Mouse (Mus musculus): ENCODE results near the gene Cox14.

Cox14 gene

DNA sequence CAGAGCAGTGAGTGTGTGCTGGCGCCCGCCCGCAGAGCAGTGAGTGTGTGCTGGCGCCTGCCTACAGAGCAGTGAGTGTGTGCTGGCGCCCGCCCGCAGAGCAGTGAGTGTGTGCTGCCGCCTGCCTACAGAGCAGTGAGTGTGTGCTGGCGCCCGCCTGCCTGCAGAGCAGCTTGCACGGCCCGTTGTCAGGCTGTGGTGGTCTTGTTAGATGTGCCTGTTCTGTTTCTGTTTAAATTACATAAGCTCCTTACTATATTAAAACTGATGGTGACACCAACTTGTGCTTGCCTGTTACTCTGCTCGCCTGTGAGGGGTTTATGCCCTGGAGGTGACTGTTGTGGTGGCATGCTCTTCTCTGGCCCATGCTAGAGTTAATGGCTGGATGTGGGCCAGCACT lies 17.2 kb upstream of the Cox14 start:
- DNase-seq (ENCODE audit: low spot score in 2 of 2) = no peak

DNA sequence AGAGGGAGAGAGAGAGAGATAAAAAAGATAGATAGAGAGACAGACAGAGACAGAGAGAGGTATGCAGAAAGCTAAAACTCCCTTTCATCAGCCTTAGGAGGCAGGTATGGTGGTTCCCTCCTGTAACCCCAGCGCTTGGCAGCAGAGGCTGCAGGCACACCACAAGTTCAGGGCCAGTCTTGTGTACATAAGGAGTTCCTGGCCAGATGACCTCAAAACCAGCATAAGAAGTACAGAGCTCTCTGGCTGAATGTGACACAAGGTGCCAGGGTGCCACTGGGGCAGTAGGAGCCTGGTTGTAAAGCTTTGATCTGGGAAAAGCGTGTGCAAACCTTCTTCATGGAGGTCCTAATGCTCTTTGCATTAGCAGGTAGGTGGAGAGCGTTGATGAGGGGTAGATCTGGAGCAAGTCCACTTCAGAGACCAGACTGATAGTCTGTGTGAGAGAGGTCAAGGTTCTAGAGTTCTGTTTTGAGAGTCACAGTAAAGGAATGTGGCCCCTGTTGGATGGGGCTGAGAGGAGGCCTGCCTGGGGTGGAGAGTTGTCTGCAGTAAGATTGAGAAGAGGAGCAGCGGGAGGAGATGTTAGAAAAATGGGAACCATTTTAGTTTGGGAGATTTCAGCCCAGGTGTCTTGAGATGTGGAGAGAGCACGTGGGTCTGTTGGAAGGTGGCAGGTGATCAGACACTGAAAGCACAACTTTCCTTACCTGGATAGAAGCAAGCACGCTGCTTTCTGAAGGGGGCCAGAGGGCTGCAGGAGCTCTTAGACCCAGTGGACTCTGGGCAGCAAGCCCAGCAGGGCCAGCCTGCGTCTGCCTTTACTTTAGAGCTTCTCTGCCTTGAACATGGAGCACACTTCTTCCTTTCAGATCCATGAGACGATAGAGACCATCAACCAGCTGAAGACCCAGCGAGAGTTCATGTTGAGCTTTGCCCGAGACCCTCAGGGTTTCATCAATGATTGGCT lies 14.9 kb upstream of the Cox14 start:
- DNase-seq (ENCODE audit: low spot score in 2 of 2) = no peak

DNA sequence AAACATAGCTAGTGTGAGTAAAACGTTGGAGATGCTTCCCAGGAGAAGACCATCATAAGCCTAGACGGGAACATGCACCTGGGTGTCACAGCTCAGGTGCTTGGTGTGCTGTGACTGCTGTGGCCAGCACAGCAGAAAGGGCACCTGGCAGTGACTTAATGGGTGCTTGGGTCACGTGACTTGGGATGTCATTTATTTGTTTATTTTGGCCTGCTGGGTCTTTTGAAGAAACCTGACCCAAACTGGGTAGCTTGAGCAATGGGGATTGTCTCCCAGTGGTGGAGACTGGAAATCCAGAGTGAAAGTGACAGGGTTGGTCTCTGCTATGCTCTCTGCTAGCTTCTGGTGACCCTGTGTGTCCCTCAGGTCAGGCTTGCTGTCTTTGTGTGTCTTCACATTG lies 13.9 kb upstream of the Cox14 start:
- no peak for DNase-seq (ENCODE audit: low spot score in 2 of 2)

DNA sequence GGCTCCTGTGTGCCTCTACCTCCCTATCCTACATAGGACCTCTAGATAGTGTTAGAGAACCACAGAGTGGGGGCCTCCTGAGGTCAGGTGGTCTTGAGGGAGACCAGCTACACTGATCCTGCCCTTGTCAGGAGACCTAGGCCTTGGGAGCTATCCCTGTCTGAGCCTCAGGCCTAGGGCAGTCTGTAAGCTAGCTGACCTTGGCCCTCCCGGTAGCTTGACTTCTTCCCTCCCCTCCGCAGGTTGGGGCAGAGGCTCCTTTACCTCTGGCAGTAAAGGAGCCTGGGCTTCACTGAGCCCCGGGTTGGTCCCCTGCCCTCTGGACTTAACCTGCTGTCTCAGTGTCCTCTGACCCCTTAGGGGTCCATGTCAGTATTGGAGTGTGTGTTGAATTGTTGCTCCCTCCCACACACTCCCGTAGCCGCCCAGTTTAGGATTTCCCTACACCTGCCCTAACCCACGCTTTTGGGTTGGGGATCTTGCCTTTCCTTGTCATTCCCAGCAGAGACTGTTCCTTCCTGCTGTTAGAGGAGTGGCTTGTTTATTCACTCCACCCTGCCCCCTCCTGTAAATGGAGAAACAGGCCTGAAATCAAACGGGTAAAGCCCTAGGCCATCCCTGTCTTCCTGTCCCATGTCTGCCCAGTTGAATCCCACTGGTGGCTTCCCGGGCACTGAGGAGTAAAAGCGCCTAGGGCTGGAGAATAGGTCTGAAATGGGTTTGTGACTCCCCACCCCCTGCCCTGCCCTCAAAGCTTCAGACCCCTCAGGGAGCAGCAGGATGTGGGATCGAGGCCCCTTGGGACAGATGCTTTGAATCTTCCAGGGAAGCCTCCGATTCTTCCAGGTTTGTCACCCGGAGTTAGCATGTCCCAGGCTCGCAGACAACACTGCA lies 12.5 kb upstream of the Cox14 start:
- DNase-seq (ENCODE audit: low spot score in 2 of 2) = peak in 1 of 2 experiments; percentile 3

DNA sequence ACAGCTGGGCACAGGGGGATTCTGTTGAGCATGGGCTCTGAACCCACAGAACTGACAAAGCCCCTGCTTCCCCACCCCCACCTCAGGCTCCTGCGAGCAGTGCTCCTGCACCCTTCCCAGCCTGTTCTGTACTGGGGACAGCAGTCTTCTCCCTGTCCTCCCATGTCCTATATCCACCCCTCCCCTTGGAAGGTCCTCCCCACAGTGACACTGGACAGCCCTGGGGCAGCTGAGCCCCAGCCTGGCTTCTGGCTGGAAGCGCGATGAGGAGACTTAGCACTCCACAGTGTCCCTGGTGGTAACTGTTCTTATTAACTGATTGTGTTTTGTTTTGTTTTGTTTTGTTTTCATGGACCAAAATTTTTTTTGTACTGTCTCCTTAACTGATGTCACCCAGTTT lies 11.8 kb upstream of the Cox14 start:
- DNase-seq (ENCODE audit: low spot score in 2 of 2) = no peak

DNA sequence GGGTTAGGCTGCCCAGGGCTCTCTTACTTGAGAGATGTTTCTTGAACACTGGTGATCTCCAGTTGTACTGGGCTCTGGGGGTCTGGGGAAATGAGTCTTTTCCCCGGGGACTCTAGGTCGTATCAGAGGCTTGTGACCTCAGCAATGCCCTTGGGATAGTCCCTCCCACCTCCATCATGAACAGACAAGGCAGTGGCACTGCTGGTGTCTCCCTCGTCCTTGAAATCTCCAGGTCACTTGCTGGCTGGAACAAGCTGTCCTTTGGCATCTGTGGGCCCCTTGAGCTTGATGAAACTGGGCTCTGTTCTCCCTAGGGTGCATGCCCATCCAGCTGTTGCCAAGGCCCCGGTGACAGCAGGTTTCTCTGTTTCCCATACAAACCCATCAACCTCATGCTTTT lies 11.2 kb upstream of the Cox14 start:
- DNase-seq (ENCODE audit: low spot score in 2 of 2) = peak in 1 of 2 experiments; percentile 24

DNA sequence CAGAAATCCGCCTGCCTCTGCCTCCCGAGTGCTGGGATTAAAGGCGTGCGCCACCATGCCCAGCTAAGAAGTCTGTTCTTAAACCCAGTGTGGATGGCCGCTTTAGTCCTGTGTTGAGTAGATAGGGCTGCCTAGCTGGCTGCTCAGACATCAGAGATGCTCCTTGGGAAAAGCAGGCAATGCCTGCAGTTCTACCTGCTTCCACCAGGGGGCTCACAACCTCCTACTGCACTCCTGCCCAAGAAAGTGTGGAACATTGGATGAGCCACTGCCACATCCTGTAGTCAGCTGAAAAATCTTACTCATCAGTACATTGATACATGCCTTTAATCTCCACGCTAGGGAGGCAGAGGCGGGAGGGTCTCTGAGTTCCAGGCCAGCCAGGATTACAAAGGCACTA lies 10.6 kb upstream of the Cox14 start:
- DNase-seq (ENCODE audit: low spot score in 2 of 2) = peak in 1 of 2 experiments; percentile 94

DNA sequence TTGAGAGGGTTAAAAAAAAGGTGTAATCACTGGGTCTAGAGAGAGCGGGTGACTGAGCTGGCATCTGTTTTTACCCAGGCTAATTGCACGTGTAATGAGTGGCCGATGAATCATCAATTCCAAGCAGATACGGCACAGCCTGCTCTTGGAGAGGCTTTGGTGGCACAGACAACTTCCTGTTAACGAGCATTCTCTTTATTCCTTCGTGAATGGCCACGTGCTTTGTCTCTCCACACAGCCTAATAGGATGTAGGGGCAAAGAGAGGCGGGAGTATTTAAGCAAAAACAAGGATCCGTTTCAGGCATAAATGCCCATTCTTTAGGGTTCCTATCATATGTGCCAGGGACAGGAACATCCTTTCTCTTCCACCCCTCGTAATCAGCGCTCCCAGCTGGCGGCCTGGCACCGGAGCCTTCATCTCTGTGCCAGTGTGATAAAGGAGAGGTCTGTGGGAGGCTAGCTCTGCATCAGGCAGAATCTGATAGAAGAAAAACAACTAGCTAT lies 10.0 kb upstream of the Cox14 start:
- DNase-seq (ENCODE audit: low spot score in 2 of 2) = peak in 1 of 2 experiments; percentile 82

DNA sequence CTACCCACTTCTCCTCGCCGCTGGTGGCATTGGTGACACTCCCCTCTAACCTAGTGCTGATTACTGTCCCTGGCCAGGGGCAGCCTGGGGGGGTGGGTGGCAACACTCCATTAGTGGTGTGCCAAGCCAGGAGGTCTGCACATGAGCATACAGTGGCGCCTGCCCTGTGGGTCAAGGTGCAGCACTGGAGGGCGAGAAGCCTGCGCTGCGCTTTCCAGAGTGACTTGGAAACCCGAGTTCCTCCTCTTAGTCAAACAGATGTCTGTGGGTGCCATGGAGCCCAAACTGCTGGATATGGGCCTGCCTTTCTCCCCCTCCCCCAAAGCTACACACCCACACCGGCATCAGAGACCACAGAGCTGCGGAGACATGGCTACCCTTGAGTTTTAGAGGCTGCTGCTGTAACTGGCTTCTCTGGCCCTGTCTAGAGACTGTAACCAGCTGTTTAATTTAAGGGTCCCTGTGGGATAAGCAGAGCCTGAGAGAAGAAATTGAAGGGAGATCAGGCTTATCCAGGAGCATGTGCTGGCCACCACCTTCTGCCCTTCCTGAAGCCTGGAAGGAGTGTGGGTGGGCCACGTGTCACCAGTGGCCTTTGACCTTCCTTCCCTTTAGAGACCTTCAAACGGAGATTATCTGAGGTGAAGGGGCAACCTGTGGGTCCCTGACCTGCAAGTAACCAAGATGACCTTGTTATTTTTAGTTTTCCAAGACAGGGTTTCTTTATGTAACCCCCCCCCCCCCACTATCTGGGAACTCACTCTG lies 9.3 kb upstream of the Cox14 start:
- peak in 1 of 2 experiments; percentile 60 for DNase-seq (ENCODE audit: low spot score in 2 of 2)

DNA sequence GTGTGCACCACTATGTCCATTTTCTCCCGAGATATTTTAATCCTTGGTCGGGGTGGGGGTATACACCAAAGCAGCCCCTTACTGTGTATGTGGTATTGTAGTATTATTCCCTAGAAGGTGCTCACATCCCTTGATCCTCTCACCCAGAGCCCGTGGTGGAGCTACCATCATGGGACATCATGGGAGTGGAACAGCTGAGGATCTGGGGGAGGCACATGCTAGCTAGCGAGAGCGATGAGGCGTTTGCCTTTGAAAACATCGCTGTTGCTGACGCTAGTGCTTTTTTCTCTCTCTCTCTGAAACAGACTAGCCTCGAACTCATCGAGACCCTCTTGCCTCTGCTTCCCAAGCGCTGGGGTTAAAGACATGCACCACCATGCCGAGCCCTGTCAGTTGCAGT lies 8.6 kb upstream of the Cox14 start:
- no peak for DNase-seq (ENCODE audit: low spot score in 2 of 2)

DNA sequence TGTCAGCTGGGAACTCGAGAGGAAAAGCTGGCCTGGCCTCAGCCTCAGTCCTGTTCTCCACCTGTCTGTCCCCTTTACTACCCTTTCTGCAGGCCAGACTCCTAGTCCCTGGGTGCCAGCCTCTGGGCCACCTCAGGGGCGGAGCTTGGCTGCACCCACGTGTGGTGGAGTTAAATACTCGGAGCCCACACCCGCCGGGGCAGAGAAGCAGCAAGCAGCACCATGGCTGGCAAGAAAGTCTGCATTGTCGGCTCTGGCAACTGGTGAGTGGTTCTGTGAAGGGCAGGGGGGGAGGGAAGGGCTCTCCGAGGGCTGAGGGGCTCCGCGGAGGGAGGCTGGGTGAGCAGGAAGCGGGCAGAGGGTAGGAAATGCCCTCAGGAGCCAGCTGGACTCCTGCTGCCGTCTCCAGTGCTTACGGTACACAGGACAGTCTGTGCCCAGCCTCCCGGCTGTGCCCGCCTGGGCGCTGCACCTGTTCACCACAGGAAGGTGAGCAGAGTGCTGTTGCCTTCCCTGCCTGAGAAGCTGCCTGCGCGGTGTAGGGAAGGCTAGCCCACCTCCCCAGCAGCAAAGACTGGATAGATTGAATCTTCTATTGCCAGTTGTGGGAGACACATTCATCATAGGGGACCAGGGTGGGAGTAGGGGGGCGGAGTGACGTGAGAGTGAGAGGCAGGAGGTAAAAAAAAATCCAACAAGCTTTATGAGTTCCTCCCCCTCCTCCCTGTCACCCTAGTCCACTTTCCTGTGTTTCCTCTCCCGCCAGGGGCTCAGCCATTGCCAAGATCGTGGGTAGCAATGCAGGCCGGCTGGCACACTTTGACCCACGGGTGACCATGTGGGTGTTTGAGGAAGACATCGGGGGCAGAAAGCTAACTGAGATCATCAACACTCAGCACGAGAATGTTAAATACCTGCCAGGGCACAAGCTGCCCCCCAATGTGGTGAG lies 7.8 kb upstream of the Cox14 start, which contains the start of gene Gpd1:
Gpd1 (plus strand) TSS at position 130 of the 949 bp plus-strand sequence.
- DNase-seq (ENCODE audit: low spot score in 2 of 2) = peak in 1 of 2 experiments; percentile 72

DNA sequence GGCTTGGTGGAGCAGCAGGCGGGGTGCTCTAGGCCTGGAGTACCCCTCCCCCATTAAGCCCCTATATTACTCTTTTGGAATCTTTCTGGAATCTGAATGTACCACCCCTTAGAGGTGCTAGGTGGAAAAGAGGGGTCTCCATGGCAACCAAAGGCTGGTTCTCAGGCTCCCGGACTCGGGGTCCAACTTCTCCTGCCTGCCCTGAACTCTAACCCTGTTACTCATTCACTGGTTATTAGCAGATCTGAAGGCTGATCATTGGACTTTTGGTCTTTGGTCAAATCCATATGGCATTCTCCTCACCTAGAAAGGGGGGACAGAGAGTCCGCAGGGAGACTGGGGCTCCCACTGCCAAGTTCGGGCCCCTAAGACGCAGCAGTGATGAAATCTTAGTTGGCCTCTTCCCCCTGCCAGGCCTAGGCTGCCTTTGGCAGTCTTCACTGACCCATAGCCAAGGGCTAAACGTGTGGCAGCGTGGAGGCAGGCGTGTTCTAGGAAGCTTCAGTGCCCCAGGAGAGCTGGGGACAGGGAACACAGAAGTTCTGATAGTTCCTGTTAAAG lies 6.9 kb upstream of the Cox14 start:
- no peak for DNase-seq (ENCODE audit: low spot score in 2 of 2)

DNA sequence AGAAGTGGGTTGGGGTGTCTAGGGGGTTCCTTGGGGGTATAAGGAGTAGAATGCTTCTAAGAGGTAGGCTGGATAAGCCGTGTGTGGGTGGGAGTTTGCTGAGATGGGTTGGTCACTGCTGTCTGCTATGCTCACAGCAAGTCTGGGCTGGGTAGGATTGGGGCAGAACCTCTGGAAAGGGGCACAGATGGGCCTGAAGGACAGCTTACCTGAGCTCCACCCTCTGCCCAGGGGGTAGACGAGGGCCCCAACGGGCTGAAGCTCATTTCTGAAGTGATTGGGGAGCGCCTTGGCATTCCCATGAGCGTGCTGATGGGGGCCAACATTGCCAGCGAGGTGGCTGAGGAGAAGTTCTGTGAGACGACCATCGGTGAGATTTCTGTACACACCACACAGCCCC lies 5.6 kb upstream of the Cox14 start:
- no peak for DNase-seq (ENCODE audit: low spot score in 2 of 2)

DNA sequence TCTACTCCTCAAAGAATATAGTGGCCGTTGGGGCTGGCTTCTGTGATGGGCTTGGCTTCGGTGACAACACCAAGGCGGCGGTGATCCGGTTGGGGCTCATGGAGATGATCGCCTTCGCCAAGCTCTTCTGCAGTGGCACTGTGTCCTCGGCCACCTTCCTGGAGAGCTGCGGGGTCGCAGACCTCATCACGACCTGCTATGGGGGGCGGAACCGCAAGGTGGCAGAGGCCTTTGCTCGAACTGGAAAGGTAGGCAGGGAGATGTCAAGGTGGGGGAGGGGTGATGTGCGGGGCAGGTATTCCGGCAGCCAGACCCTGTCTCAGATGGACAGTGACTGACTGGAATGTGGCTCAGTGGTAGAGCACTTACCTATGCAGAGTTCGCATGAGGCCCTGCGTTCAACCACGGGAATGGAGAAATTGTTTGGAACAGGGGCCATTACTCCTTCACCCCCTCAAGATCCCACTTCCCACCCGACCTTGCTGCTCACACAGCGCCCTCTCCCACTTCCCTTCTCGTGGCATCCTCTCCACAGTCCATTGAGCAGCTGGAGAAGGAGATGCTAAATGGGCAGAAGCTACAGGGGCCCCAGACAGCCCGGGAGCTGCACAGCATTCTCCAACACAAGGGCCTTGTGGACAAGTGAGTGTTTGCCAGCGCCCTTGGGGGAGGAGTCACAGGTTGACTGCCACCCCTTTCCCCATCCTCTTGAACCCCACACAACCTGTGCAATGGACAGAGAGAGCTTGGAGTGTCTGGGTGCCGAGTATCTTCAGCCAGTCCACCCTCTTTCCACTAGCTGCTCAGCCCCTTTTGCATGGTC lies 3.3 kb upstream of the Cox14 start:
- no peak for DNase-seq (ENCODE audit: low spot score in 2 of 2)

DNA sequence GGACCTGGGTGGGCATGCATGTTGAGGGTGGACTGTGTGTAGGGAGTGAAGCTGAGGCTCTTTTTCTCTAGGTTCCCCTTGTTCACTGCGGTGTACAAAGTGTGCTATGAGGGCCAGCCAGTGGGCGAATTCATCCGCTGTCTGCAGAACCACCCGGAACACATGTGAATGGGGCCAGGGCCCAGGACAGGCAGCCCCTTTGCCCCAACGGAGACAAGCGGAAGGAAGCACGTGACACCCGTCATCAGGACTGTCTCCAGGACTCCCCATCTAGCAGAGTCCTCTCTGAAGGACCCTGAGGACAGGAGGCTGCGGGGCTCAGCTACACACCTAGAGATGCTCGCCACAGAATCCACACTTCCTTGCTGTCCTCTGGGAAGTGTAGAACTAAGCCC lies 2.3 kb upstream of the Cox14 start:
- no peak for DNase-seq (ENCODE audit: low spot score in 2 of 2)

DNA sequence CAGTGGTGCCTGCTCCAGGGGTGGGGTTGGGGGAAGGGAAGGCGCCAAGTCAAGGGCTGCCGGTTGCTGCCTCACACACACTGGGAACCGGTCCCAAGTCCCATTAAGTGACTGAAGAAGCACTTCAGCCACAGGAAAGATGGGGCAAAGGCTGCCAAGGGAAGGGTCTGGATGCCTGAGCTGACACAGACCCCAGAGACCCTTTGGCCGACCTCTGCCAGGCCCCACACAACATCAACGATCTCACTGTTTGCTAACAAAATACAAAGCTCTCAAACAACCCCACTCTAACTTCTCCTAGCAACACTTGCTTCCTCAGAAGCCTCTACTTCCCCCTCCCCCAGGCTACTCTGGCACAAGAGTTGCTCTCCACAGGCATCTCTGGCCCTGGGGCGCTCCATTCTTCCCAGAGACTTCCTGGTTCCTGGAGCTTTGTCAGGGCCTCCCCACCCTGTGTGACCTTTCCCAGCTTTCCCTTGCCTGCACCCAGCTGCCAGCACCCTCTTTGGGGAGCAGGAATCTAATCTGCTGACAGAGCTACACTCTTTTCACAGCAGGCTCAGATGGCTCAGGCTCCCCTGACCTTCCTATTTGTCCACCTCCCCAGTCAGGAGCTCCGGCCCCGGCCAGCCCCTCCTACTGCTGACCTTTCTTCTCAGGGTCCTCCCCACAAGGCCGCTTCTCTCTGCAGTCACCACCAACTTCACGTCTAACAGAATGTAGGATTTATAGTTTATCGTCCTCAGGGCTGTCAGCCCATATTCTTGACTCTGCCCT lies 1.7 kb upstream of the Cox14 start:
- DNase-seq (ENCODE audit: low spot score in 2 of 2) = peak in 1 of 2 experiments; percentile 70

DNA sequence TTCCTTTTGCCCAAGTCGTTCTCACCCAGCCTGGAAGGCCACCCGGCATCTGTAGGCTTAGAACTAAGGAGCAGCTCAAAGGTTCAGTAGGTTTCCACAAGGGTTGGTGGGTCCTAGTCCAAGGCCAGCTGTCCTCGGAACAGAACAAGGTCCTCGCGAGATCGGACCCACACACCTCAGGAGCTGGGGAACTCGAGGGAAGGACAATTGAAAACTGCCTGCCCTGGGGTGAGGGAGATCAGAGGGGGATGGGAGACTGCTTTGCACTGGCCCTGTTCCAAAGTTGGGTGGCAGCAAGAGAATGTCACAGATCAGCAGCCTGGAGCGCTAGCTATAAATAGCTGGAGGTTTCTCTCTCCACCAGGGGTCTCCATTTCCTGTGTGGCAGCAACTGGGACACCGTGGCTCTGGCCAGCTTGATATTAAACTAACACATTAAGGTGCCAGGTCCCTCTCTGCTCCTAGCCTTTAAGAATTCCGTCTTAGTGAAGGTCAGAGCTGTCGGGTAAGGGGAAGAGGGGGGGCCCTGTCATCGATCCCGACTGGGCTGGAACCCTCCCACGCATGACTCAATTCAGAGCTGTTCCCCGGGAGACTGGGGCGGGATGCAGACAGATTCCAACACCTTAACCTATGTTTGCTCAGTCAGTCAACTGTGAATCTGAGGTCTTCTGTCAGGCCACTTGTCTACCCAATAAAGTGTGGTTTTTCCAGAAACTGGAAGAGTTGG lies 961 bp upstream of the Cox14 start:
- DNase-seq (ENCODE audit: low spot score in 2 of 2) = peak in 1 of 2 experiments; percentile 76

DNA sequence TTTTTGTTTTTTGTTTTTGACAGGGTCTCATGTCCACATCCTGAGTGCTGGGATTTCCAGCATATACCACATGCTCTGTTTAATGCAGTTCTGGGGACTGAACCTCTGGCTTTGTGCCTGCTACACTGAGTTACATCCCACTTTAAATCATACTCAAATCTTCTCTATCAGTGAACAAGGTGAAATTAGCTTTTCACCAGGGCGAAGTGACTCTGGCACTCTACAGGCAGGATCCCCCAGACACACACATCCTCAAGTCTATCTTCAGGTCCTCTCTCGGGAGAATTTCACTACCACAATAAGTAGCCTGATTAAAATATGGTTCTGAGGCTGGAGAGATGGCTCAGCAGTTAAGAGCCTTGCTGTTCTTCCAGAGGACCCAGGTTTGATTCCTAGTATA lies 1.1 kb downstream of the Cox14 start:
- DNase-seq (ENCODE audit: low spot score in 2 of 2) = no peak

Data from left cerebral cortex, adult 9 months (tissue).